Mouse (Mus musculus) lung, adult 2 months (tissue): ENCODE data around the gene Shisa2. TPM values are rescaled to one million over a fixed set of nuclear protein-coding genes. Genes with fewer than 3 reads are reported as not detected.
"Not testable (repeated sequence)": the region's sequence is repeated elsewhere in the genome, so short reads cannot be mapped to it uniquely, and the experiment has no call there.

Source experiments
- DNase-seq: peaks from one replicate; pipeline ENCODE4 v3.0.0; 2022
- H3K4me1 ChIP-seq: fragments of 200-500 bp; 2 replicates; pipeline ENCODE4 v1.6.1; 2011; ENCODE audit warnings: low read length; ENCODE audit not compliant: control insufficient read depth, insufficient read depth
- H3K4me3 ChIP-seq: fragments of 200-500 bp; replicated peaks from 2 replicates; pipeline ENCODE3; 2011; ENCODE audit warnings: low read depth, mild to moderate bottlenecking, control low read depth, low read length; ENCODE audit errors: extremely low read depth
- CTCF ChIP-seq: fragments of 200-500 bp; IDR thresholded peaks from 2 replicates; pipeline ENCODE4 v1.5.1; 2011; ENCODE audit warnings: mild to moderate bottlenecking, low read length, control low read depth; ENCODE audit not compliant: insufficient read depth
- POLR2A ChIP-seq: fragments of 200-500 bp; IDR thresholded peaks from 2 replicates; pipeline ENCODE4 v1.6.1; 2011; ENCODE audit warnings: low read depth, mild to moderate bottlenecking, control low read depth, low read length, borderline replicate concordance; ENCODE audit errors: extremely low read depth
- WGBS: fragments of 180-500 bp; shearing (Covaris S2); methylation state at CpG from one replicate; pipeline ENCODE4 v1.1.7; 2018; 5-methylcytosine and 5-hydroxymethylcytosine counted together
- polyA plus RNA-seq: library from polyadenylated mRNA; depleted of rRNA; stranded (reverse); fragments of >200 nt; gene quantifications from 2 replicates; pipeline ENCODE4 v1.2.3, GENCODE M21; 2012

The Shisa2 gene
- polyA plus RNA-seq, 1 experiment: 10.9 TPM

- WGBS: 15% methylated on average over 5 of the region's 5 CpGs
- DNase-seq: peak; percentile 61
- TF ChIP-seq CTCF: peak; percentile 38
- no peak for TF ChIP-seq POLR2A
- Histone ChIP-seq H3K4me3 (no peak overlapping the region), H3K4me1 (no peaks in the 10 kb centered on the region)
These were observed 19.3 kb upstream of the Shisa2 start for GRCm38 (mm10) chr14:59605671-59606353.

GRCm38 (mm10) chr14:59607021-59607420, 18.1 kb upstream of the Shisa2 start:
- no peak for DNase-seq
- Histone ChIP-seq H3K4me1 (no peaks in the 10 kb centered on the region), H3K4me3 (no peak overlapping the region)
- 46% methylated on average over 3 of the region's 3 CpGs for WGBS
- TF ChIP-seq POLR2A (no peak), CTCF (no peak)

GRCm38 (mm10) chr14:59612920-59613625, 12.0 kb upstream of the Shisa2 start:
- 47% methylated on average over 14 of the region's 14 CpGs for WGBS
- DNase-seq: peak; percentile 36
- Histone ChIP-seq H3K4me3 (no peak overlapping the region), H3K4me1 (no peaks in the 10 kb centered on the region)
- TF ChIP-seq CTCF (peak; percentile 46; the same call in 1 of the 2 replicates), POLR2A (no peak)

- not testable (repeated sequence) for DNase-seq, H3K4me1 ChIP-seq, H3K4me3 ChIP-seq
- WGBS: 71% methylated on average over 3 of the region's 3 CpGs
These were observed 11.0 kb upstream of the Shisa2 start for GRCm38 (mm10) chr14:59614149-59614548.

GRCm38 (mm10) chr14:59616802-59617201, 8.3 kb upstream of the Shisa2 start:
- H3K4me1 ChIP-seq: no peaks in the 10 kb centered on the region
- 70% methylated on average over 7 of the region's 7 CpGs for WGBS
- no peak for TF ChIP-seq POLR2A
- TF ChIP-seq CTCF: no peak
- no peak overlapping the region for H3K4me3 ChIP-seq
- no peak for DNase-seq

GRCm38 (mm10) chr14:59624326-59624885, 702 bp upstream of the Shisa2 start:
- DNase-seq: no peak
- Histone ChIP-seq H3K4me1 (no peaks in the 10 kb centered on the region; the same call in 1 of the 2 replicates), H3K4me3 (no peak overlapping the region)
- TF ChIP-seq POLR2A: no peak
- no peak for TF ChIP-seq CTCF
- WGBS: 48% methylated on average over 9 of the region's 9 CpGs

- TF ChIP-seq CTCF (no peak), POLR2A (no peak)
- Histone ChIP-seq H3K4me3 (peak overlapping the region; percentile 41), H3K4me1 (no peaks in the 10 kb centered on the region; the same call in 1 of the 2 replicates)
- WGBS: 2% methylated on average over 51 of the region's 51 CpGs
- DNase-seq: peak; percentile 11
These were observed 777 bp downstream of the Shisa2 start for GRCm38 (mm10) chr14:59625806-59626364.

- WGBS: 38% methylated on average over 8 of the region's 8 CpGs
- H3K4me3 ChIP-seq: no peak overlapping the region
- no peaks in the 10 kb centered on the region; the same call in 1 of the 2 replicates for H3K4me1 ChIP-seq
- no peak for DNase-seq
- TF ChIP-seq CTCF (no peak), POLR2A (no peak)
These were observed 1.6 kb downstream of the Shisa2 start for GRCm38 (mm10) chr14:59626711-59627110.

GRCm38 (mm10) chr14:59627142-59627680, 2.1 kb downstream of the Shisa2 start:
- no peak for TF ChIP-seq CTCF
- no peak for TF ChIP-seq POLR2A

More at GRCm38 (mm10) chr14:59627142-59627680, 2.1 kb downstream of the Shisa2 start:
- no peak for DNase-seq
- H3K4me1 ChIP-seq: no peaks in the 10 kb centered on the region; the same call in 1 of the 2 replicates
- WGBS: 45% methylated on average over 9 of the region's 9 CpGs
- no peak overlapping the region for H3K4me3 ChIP-seq
